8 mouse cellular contexts compared by ENCODE assay signal in genomic region chr5:122502077-122502941, GRCm38 (mm10). TPM values are rescaled to one million over a fixed set of nuclear protein-coding genes. Genes with fewer than 3 reads are reported as not detected.
A peak's percentile ranks its signal among the peaks of the same experiment; 100 is the strongest.
DNase-seq lines count a peak whose midpoint lies in the region; ATAC-seq lines count a peak whose summit lies in the region.

Atp2a2 (minus strand) TSS chr5:122502225.

- H3K27me3 ChIP-seq in hindbrain, embryonic 13.5 days = no peaks in the 10 kb centered on the region

- H3K9ac ChIP-seq in hindbrain, embryonic 13.5 days = peak within 1 kb of the TSS; percentile 99

- under 1% methylated on average over 93 of the region's 113 CpGs for whole genome bisulfite sequencing in hindbrain, embryonic 13.5 days

- peaks cover 5% of the 10 kb centered on the region; the same call in 1 of the 2 replicates for H3K9me3 ChIP-seq in hindbrain, embryonic 13.5 days

- DNase-seq in Muller cell, postnatal 12 days (ENCODE audit: inconsistent ontology term) = peak; percentile 96
- DNase-seq in cerebellum, adult 9-11 months = peak; percentile 94
- DNase-seq in frontal cortex, postnatal 14 days (ENCODE audit: low spot score in 2 of 2) = peak; percentile 83 to 91
- peak; percentile 89 to 91 for DNase-seq in layer of hippocampus, postnatal 25 days (ENCODE audit: extremely low spot score in 1 of 2, low spot score in 1 of 2)
- DNase-seq in lung, postnatal 25 days (ENCODE audit: low spot score) = peak; percentile 91
- peak; percentile 94 for DNase-seq in retina, embryonic 14.5 days (ENCODE audit: low spot score)
- peak; percentile 97 for DNase-seq in thymus, postnatal 4 days

- peak within 1 kb of the TSS; percentile 75 for H3K4me2 ChIP-seq in hindbrain, embryonic 13.5 days

- H3K4me1 ChIP-seq in hindbrain, embryonic 13.5 days (replicated peaks) = peaks cover 42% of the 10 kb centered on the region

- H3K27ac ChIP-seq in hindbrain, embryonic 13.5 days = peak within 1 kb of the TSS; percentile 100

- peak within 1 kb of the TSS; percentile 97 for H3K4me3 ChIP-seq in hindbrain, embryonic 13.5 days

- peak; percentile 93 for ATAC-seq in hindbrain, embryonic 13.5 days (ENCODE audit: low FRiP score)

- H3K36me3 ChIP-seq in hindbrain, embryonic 13.5 days = peaks cover 3% of the 10 kb centered on the region; the same call in 1 of the 2 replicates

RNA-seq across cellular contexts. Expression of gene Atp2a2, which starts in this region (rescaled TPM):
- 39.4 and 41.2 TPM in 2 replicates for polyA plus RNA-seq in hindbrain, embryonic 13.5 days (2015; fragmentation: Nextera tagmentation; extraction: Ambion mirVana)
- total RNA-seq in layer of hippocampus, postnatal 25 days (2021) = 100 to 1,000 TPM; 629 to 650 TPM

Comparison
In these comparisons a context has a peak if more than half of its experiments do, and no peak if none do; other contexts are left out.
1. Peak in every context shown above with its lines: DNase-seq, ATAC-seq, H3K4me3 ChIP-seq and H3K27ac ChIP-seq.